Mouse (Mus musculus): ENCODE results near the gene Mns1. TPM values are rescaled to one million over a fixed set of nuclear protein-coding genes. Genes with fewer than 3 reads are reported as not detected.

Gene Mns1
- polyA plus RNA-seq (2015; fragmentation: Illumina TruSeq; extraction: RNeasy Lipid Tissue Mini Kit (QIAGEN cat#74804); ENCODE audit: low read depth, low replicate concordance) = 1.8 TPM

DNA sequence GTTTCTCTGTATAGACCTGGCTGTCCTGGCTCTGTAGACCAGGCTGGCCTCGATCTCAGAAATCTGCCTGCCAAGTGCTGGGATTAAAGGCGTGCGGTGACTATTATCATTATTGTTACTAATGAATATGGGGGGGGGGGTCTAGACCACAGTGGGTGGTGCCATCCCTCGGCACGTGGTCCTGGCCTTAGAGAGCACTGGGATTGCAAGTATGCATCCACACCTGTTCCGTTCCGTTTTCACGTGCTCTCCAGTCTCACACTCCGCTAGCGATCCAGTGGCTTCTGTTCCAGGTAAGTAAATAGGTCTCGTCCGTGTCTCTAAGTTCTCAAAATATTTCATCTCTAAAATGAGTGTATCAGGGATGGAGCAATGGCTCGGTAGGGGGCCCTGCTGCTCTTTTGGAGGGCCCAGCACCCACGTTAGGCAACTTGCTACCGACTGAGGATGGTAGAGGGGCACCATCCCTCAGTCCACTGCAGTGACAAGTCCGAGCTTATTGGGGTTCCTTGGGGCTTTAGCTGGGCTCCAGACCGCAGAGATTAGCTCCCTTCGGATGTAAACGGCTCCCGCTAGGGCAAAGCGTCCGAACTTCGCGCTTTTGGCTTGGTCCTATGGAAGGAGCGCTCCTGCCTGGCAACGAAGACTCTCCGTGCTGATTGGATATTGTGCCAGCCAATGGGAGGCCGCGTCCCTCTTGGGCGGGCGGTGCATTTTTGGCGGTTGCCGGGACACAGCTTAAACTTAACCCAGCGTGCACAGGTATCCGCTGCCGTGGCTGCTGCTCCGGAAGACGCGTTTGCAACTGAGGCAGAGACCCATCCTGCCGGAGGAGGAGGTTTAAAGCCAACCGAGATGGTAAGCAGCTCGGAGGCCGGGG is at the start of gene Mns1:
Gene Mns1 (plus strand): TSS at position 190 of the 880 bp plus-strand sequence.

DNA sequence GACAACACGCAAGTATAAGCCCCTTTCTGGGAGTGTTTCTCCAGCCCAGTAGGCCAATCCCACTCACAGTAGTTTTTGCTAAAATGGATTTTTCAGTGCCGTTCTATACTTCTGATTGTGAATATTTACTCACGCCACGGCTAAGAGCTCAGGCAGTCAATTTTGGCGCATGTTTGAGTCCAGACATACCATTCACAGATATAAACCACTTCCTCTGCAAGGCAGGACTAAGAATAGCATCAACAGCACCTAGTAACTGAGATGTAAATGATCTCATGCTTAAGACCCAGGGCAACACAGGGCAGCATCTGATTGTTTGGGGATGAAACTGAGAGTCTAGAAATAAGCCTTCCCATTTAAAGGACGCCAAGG is 54.4 kb downstream of the Mns1 start, which contains the start of gene Tex9:
Gene Tex9 (minus strand): TSS at position 19 of the 372 bp plus-strand sequence.

Other genes starting within 250 kb of the Mns1 start
- 32.4 TPM for gene Zfp280d, start 163.2 kb upstream of the Mns1 start, polyA plus RNA-seq (2015; fragmentation: Illumina TruSeq; extraction: RNeasy Lipid Tissue Mini Kit (QIAGEN cat#74804); ENCODE audit: low read depth, low replicate concordance)
- 9.2 TPM for gene Tex9, start 54.2 kb downstream of the Mns1 start, polyA plus RNA-seq (2015; fragmentation: Illumina TruSeq; extraction: RNeasy Lipid Tissue Mini Kit (QIAGEN cat#74804); ENCODE audit: low read depth, low replicate concordance)
- gene Rfx7, start 94.2 kb downstream of the Mns1 start, polyA plus RNA-seq (2015; fragmentation: Illumina TruSeq; extraction: RNeasy Lipid Tissue Mini Kit (QIAGEN cat#74804); ENCODE audit: low read depth, low replicate concordance) = 13.8 TPM
- 202 TPM for gene Nedd4, start 224.3 kb downstream of the Mns1 start, polyA plus RNA-seq (2015; fragmentation: Illumina TruSeq; extraction: RNeasy Lipid Tissue Mini Kit (QIAGEN cat#74804); ENCODE audit: low read depth, low replicate concordance)

All from brain, adult 10 weeks (tissue).